Mouse (Mus musculus) cerebellum, postnatal 14 days (tissue): ENCODE measurements around the gene Zzef1.

Experiments used
- DNase-seq, 2 experiments: peaks; one replicate each; pipeline ENCODE4 v3.0.0; 2021; ENCODE audit warnings: mixed read lengths in 2 of 2

The Zzef1 gene

DNA sequence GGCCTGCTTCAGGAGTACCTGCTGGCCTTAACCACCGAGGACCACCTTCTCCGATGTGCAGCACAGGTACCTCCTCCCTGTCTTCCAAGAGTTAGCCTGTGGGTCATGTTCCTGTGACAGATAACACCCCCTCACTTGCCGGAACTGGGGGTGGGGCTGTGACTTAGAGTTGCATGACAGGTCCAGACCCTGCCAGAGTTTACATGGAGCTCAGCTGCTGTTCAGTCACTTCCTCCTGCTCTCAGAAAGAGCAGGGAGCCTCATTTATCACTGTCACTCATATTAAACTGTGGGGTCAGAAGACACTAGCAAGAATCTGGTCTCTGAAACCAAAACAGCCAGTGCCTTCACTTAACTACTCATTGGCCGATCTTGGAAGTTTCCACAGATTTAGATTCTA is 127.1 kb downstream of the Zzef1 start:
- no peak for DNase-seq

- DNase-seq, result no peak
These were observed 128.4 kb downstream of the Zzef1 start for GRCm38 (mm10) chr11:72924458-72924857.

GRCm38 (mm10) chr11:72925067-72925466 is 129.0 kb downstream of the Zzef1 start:
- no peak for DNase-seq

DNA sequence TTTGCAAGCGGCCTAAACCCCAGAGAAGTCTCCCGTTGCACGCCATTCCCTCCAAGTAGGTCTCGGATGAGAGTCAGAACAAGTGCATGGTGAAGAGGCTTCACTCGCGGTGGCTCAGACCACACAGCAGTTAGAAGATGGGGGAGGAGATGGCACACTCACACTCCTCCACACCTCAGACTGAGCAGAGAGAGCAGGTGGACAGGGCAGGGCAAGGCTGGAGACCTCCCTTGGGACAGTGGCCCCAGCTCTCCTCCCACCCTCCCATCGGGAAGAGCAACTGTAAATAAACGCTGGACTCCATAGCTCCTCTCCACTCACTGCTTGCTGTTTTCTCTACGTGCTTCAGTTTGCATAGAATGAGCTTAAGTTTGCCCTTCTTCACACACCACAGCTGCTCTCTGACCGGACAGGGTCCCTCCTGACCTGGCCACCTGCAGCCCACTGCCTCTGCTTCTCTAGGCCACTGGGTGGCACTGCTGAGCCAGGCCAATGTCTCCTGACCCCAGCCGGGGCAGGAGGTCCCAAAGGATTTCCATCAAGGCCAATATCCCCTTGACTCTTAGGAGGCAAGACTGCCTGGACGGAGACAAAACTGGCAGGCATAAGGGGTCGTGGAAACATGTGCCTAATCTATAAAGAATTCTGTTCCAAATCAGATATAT is 130.3 kb downstream of the Zzef1 start:
- DNase-seq, result peak; percentile 78 to 80

DNA sequence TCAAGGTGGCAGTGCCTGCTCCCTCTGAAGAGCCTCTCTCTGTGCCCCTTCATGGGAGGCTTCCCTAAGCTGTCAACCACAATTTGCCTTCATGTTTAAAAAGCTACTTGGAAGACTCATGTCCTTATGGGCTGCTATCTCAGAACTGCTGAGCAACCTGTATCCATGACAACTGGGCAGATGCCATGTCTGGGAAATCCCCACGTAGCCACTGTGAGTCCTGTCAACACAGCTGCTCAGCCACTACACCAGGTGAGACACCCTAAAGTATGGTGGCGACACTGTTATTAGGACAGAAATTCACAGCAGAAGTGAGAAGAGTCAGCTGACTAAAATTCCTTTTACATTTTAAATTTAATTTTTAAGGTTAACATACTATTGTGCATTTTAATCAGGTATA is 132.5 kb downstream of the Zzef1 start:
- DNase-seq, result peak in 1 of 2 experiments; percentile 42

DNA sequence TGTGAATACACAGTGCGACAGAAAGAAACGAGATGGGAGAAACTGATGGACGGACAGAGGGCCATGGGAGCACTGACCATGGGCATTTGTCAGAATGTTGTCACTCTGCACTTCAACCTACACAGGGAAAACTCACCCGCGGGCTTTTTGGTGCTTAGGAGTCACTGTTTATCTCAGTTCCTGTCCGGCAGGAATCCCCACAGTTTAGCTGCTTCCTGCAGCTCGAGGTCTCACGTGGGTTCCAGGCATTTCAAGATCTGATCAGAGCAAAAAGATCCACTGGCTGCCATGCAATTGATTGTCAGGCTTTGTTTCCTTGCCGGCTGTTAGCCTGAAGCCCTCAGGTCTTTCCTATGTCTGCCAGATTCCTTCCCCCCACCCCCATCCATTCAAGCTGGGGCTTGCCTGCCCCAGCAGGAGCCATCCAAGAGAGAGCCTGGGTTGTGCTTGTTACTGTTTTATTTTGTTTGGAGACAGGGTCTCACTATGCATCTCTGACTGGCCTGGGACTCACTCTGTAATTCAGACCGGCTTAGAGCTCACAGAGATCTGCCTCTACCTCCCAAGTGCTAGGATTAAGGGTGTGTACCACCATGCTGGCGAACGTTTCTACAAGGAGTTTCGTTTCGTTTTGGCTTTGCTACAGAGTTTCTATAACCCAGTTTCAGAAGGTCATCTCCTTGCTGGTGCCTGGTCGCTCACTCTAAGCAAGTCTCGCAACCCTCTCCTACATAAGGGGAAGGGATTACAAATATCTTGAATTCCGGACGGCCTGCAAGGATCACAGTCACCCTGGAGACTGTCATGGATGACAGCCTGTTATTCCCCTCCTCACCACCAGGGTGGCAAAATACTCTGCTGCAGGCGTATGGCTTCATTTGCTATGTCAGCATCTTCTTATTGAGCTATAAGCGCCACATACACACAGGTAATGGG is 144.4 kb downstream of the Zzef1 start:
- peak; percentile 69 to 77 for DNase-seq

DNA sequence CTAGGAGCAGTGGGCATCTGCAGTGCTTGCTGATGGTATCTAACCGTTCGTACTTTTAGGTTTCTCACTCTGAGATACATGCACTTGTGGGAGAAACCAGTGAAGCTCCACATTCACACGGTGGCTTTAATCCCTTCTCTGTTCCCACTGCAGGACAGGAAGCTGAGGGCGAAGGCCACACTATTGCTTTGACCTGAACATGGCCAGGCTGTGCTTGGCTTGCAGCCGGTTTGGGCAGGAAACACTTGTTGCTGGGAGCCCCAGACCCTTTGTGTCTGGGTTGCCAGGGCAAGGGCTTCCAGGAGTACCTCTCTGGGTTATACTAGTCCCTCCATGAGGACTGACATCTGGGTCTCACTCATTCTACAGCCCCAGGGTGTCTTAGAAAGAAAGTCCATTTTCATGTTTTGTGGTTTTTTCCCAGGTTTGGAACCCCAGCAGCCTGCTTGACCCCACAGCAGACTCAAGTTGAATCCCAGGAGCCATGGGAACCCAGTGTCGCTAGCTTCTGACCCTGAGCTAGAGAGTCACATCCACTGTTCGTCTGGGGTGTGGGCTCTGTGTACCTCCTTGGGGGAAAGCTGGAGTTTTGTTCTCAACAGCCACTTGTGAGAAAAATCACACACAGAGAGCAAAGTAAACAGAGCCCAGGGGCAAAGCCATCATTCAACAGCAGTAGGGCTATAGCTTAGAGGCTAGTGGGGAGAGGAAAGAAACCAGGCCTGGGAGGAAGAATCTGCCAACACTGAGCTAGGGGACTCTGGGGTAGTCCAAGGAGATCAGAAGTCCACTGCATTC is 149.2 kb downstream of the Zzef1 start:
- no peak for DNase-seq

- DNase-seq, result no peak
These were observed 150.0 kb downstream of the Zzef1 start for GRCm38 (mm10) chr11:72945875-72946559.

- DNase-seq, result no peak
These were observed 150.6 kb downstream of the Zzef1 start for GRCm38 (mm10) chr11:72946560-72947119.

GRCm38 (mm10) chr11:72947840-72948239 is 151.8 kb downstream of the Zzef1 start:
- no peak for DNase-seq

- DNase-seq, result no peak
These were observed 152.2 kb downstream of the Zzef1 start for GRCm38 (mm10) chr11:72948254-72948653.

DNA sequence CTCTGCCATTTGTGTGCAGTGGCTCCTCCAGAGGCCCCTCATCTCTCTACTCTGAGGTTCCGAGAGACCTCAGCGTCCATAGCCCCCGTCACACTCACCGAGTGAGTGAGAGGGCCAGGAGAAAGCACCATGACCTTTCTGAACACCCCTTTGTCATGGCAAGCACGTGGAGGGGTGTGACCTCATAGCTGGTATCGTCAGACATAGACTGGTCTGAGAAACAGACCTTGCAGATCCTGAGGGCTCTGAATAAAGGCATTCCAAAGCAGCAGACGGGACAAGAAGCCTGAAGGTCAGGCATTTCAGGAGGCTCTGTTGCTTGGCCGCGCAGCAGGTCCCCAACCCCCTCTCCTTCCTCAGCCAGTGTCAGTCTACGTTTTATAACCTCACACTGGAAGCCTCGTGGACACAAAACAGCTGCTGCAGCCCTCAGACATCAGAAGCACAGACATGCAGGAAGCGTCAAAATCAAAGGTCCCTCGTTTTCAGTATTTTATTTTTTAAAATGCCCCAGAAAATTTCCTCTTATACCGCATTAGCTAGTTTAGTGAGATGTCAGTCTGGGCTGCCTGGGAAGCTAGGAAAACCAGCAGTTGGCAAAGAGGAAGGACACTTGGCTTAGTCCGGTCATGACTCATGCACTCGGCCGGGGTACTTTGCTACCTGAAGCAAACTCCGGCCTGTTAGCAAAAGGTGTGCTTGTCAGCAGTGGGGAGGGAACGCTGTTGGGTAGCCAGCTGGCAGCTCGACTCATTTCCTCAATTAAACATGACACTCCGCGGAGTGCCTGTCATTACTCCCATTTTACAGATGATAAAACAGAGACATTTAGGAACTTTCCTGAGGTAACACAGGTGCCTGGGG is 155.3 kb downstream of the Zzef1 start:
- peak in 1 of 2 experiments; percentile 26 for DNase-seq

DNA sequence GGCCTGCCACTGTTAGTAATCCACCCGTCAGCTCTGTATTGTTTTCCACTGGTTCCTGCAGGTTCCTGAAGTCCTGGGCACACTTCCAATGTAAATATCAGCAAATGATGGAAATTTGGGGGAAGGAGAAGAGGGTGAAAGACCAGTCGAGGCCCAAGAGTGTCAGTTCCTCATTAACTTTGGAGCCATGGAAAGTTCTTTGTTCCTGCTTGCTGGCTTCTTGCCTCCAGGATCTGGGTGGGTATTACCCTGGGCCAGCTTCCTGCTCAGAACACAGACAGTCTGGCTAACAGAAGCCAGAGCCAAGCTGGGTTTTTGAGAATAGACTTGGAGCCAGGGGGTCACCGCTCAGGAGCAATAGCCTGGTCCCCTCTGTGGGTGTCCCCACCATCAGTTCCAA is 156.2 kb downstream of the Zzef1 start:
- no peak for DNase-seq

DNA sequence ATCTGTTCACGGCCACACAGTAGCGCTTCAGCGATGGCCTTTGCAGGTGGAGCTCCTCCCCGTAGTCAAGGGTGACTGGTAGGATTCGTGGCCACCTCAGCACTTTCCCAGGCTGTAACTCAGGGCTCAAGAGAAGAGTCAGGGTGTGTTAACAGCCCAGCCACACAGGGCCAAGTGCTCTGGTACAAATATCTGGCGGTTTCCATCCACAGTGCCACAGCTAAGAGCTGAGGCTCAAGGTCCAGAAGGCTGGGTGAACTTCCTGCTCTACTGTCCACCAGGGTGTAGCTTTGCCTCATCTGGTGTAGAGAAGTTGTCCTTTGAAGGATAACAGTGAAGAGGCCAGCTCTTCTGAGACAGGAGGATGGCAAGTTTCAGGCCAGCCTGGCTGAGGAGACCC is 156.7 kb downstream of the Zzef1 start:
- DNase-seq, result no peak

GRCm38 (mm10) chr11:72953116-72953439 is 157.1 kb downstream of the Zzef1 start:
- no peak for DNase-seq

DNA sequence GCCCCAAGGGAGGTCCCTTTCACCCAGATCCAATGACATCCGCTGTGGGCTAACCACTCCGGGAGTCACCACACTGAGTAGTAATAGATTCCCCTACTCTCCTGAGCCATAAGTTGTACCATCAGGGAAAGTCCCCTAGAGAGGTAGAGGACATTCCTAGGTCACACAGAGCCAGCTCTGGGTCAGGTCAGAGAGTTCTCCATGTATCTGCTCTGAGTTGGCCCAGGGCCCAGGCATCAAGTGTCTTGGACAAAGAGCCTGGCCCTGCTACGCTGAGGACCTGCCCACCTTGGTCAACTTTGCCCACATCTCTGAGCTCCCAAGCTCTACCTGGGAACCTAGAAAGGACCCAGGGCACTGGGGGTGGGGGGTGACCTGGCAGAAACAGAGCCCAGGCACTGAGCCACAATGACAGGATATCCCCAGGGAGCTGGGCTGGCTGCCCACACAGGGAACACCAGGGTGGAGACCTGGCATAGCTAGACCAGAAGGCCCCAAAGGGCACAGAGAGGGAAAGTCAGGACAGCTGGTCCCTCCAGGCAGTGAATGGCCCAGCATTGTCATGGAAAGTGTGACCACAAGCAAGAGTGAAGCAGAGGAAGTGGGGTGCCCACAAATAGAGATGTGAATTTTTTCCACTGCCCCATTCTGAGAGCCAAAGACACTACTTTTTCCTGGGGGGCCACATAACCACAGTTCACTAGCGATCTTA is 157.6 kb downstream of the Zzef1 start:
- DNase-seq, result peak; percentile 42 to 57

GRCm38 (mm10) chr11:72954216-72954615 is 158.2 kb downstream of the Zzef1 start:
- DNase-seq, result no peak

DNA sequence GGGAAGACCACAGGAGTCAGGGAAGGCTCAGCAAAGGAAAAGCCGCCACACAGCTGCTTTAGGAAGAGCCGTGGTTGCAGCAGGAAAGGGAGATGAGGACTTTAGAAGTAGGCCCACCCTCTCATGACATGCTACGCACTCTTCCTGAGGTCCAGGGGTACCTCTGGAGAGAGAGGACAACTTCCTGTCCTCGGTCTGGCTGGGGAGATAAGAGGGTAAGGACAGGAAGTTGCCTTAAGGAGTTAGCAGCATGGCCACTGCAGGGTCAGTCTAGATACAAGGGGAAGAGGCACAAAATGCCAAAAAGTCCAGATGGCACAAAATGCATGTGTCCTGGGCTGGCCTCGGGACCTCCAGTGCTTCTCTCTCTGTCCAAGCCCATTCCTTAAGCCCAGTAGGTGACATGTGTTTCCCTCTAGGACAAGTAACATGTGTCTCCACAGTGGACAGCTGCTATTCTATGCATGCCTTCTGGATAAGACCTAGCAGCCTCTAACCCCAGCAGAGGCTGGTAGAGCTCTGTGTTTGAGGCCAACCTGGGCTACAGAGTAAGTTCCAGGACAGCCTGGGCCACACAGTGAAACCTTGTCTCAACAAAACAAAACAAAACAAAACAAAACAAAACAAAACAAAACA is 159.4 kb downstream of the Zzef1 start:
- no peak for DNase-seq

DNA sequence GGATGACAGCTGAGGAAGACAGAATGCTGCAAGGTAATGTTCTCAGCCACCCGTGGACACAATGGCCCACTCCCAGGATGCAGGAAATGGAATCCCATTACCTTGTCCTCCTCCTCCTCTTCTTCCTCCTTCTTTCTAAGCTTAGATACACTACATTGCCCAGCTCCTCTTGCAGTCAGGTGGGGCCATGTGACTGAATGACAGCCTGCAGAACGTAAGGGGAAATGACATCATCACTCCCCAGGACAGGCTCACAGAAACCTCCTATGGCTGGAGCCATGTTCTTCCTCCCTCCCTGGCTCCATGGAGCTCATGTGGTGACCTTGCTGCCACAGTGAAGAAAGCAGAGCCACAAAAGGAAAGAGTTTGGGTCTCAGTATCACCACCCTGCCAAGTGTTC is 161.3 kb downstream of the Zzef1 start:
- DNase-seq, result no peak
